Mouse (Mus musculus) cerebellum, postnatal 4 days (tissue): ENCODE measurements around the gene Ppp1r14b.
A peak's percentile ranks its signal among the peaks of the same experiment; 100 is the strongest.
"Not testable (repeated sequence)": the region's sequence is repeated elsewhere in the genome, so short reads cannot be mapped to it uniquely, and the experiment has no call there.

ENCODE experiments used
- DNase-seq, 2 experiments: peaks; one replicate each; pipeline ENCODE4 v3.0.0; 2022; ENCODE audit warnings: low spot score in 2 of 2, mixed read lengths in 1 of 2

Ppp1r14b gene

DNA sequence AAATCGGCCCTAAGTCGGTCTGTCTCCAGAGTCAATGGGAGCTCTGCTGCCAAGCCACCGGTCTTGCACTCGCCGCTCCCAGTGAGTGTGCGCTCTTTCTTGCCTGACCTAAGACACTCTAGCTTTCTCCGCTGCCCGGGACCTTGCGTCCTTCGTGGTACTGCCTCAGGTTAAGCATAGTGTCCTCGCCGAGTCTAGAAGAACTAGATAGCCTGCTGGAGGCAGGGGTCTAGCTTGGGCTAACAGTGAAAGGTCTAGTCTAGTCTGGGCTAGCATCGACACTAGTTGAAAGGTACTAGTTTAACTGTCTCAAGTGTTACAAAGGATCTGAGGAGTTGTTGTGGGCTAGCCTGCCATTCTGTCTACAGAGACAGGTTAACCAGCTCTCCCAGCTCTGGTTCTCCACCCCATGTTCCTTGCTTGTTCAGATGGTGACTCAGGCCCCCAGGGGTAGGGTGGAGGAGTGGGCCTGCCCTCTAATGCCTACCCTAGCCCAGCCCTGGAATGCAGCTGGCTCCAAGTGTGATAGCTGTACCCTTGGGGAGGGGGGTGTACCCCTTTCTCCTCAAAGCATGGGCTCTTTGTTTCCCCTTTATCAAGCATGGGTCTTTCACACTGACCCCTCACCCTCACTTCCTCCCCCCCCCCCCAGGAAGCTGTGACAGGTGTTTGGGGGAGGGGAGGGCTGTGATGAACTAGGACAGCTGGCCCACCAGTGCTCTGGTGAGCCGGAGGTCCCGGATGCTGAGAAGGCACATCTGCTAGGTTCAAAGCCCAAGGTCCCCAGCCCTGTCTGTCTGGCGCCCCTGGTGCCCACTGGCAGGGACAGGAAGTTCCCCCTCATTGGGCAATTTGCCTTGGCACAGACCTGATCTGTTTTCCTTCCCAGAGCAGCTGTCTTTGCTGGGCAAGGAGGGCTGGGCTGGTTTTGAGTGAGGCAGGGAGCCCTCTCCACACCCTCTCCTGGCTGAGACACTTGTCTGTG, 1.1 kb downstream of the Ppp1r14b start, which contains the start of gene Plcb3:
Gene Plcb3 (minus strand): TSS at position 934 of the 985 bp plus-strand sequence.
- peak in 1 of 2 experiments; percentile 83 for DNase-seq

- no peak for DNase-seq
These were observed 3.2 kb downstream of the Ppp1r14b start for GRCm38 (mm10) chr19:6977759-6978638.

DNA sequence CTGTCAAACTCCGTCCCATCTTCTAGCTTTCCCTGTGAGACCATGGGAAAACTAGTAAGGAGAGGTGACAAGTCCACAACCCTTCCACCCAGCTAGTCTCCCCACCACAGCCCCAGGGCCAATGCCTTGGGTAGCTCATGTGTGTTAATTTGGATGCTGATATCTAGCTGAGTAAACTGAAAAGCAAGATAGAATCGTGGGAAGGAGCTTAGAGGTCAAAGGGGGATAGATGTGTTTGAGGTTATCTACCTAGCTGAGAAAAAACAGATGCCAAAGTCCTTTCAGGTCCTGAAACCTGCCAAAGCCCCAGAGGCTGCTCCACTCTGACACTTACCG, 3.8 kb downstream of the Ppp1r14b start:
- DNase-seq: no peak

DNA sequence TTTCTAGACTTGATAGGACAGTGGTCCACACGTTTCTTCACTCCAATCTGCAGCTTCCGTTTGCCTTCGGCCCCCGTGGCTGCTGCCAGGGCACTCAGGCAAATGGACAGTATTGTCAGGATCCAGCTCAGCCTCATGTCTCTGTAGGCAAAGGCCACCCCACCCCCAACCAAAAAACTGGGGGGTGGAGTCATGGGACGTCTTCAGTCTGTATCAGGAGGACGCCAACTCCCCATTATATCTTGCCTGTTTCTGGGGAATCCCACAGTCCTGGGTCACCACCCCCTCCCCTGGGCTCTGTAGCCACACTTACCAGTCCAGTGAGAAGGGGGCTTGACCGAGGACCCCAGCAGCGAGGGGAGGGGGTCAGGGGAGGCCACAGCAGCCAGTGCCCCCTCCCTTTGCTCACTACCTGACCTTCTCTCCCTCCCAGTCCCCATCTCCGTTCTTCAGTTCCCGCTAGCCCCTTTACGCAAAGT, 4.3 kb downstream of the Ppp1r14b start:
- no peak for DNase-seq

DNA sequence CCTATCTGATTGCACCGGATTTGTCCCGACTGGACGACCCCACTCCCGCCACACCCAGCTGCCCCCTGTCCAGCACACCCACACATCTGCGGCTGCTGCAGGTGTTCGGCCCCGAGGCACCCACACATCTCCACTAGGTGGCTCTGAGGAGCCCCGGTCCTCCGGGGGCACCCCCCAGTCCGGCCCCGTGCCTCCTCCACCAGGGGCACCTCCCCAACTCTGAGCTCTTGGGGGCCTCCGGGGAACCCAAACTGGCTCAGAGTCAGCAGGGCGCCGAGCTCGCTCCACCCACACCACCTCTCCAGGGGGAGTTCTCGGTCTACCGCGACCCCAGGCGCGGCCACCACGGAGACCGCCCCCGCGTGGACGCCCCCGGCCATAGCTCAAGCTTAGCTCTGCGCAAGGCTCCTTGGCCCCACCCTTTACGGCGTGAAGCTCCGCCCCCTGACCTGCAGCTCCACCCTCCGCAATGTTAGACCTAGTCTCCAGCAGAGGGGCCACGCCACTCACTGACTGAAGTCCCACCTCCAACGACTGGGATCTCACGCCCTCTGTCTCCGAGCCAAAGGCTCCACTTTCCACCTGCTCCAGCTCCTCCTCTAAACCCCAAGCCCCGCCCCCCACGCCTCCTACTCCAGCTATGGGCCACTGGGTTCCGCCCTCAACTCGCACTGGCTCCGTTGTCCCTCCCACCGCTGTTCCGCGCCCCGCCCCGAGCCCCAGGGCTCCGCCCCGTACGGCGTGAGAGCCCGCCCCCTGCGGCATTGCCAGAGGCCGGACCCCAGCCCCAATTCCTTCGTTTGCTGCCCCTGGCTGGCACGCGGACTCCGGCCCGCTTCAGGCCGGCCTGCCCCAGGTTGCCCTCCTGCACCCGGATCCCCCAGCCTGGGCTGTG, 5.0 kb downstream of the Ppp1r14b start:
- DNase-seq: peak; percentile 99

DNA sequence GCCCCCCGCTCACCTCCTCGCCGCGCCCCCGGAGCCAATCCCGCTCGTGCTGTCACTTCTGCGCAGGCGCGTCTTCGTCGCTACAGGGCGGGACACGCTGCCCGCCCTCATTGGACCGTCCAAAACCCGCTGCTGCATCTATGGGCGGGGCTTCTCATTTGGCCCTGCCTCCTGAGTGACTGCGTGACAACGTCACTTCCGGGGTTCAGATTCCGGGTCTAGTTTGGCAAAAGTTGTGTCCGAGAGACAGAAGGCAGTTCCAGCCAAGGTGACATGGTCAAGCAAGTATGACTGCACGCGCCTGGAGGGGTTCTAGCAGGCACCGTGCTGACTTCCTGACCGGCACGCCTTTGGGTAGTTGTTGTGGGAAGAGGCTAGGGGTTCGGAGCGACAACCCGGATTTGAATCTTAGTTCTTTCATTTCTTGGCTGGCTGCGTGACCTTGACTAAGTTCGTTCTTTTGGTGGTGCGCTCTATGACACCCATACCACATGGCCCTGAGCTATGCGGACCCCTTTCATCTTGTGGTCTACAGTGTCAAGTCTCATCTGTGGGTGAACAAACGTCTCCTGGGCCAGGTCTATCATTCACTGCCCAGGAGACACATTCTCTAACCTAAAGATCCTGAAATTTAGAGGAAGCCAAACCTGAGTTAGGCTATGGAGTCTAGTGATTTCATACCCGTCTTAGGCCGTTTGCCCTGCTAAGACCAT, 5.8 kb downstream of the Ppp1r14b start, which contains the start of gene Fkbp2:
Gene Fkbp2 (minus strand): TSS at position 121 of the 713 bp plus-strand sequence.
- DNase-seq: peak; percentile 90 to 98

DNA sequence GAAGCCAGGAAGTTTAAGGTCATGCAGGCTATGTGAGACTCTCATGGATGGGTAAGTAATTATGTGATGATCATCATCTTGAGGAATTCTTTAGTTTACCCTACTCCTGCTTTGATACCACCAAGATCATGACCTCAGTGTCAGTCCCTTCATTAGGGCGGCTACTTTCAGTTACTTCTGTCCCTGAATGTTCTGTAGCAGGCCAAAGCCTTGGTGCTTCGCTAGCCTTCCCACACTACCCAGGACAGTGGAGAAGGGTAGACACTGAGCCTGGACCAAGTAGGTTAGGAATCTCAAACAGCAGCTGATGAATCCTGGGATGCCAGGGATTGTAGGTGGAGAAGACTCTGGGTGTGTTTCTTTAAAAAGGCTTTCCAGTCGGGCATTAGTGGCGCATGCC, 6.7 kb downstream of the Ppp1r14b start:
- no peak for DNase-seq

GRCm38 (mm10) chr19:6983621-6984020, 8.9 kb downstream of the Ppp1r14b start:
- no peak for DNase-seq

DNA sequence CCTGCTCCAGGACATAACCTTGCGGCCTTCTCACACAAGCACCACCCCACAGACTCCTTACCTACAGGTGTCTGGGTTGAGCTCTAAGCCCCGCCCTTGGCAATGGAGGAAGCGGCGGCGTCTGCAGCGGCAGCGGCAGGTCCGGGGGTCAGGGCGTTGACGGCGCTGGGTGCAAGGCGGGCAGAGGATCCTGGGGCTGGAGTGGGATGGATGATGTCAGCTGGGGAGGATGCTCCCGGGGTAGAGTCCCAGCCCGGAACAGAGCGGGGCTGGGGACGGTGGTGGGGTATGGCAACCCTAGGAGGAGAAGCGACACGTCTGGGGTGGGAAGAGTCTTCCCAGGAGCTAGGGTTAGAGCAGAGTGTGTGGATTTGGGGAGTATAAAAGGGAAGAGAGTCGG, 10.5 kb downstream of the Ppp1r14b start:
- DNase-seq: no peak

DNA sequence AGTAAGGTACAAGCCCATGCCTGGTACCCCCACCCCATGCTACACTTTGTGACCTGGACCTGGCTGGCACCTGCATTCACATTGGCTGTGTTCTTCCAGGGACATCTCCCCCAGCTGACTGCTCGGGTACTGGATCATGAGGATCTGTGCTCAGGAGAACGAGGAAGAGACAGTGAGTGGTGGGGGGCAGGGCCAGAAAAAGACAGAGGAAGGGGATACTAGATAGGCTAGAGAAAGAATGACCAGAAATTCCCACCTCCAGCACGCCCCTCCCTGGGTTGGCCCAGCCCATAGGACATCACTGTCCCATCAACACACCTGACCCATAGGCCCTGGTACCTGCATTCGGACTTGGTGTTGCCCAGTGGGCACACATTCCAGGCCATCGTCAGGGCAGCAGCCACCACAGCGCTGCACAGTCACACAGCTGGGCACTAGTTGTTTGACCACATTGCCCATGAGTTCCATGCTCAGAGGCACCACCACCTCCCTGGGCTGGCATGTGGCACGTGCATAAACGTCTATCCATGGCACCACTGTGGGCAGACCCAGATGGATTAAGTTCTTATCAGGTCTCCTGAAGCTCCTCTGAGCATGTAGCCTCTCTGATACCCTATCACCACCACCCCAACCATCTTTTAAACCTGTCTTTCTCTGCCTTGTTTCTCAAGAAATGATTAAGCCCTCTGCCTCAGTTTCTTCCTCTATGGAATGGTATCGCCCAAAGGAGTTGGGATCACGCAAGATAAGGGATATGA, 11.4 kb downstream of the Ppp1r14b start:
- no peak for DNase-seq

GRCm38 (mm10) chr19:6987061-6987903, 12.5 kb downstream of the Ppp1r14b start, which contains the start of gene Vegfb:
Gene Vegfb, minus strand, starts transcription at chr19:6987651.
- DNase-seq: peak in 1 of 2 experiments; percentile 57

DNA sequence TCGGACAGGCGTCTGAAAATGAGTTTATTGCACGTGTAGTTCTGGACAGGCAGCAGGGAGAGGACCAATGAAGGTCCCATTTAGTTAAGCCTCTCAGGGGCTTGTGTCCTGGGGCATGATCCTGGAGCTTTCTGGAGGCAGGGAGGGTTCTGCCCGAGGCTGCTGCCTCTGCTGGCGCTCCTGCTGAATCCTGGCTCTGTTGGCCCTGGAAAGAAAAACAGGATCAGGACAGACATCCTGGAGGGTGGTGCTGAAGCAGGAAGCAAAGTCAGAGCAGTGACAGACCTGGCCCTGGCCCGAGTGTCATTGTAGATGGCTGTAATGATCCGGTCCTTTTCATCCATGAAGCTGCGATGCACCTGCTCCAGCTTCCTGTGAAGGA, 13.1 kb downstream of the Ppp1r14b start:
- DNase-seq: no peak

GRCm38 (mm10) chr19:6989251-6989650, 14.5 kb downstream of the Ppp1r14b start:
- no peak for DNase-seq

- DNase-seq: no peak
These were observed 15.9 kb downstream of the Ppp1r14b start for GRCm38 (mm10) chr19:6990712-6991111.

DNA sequence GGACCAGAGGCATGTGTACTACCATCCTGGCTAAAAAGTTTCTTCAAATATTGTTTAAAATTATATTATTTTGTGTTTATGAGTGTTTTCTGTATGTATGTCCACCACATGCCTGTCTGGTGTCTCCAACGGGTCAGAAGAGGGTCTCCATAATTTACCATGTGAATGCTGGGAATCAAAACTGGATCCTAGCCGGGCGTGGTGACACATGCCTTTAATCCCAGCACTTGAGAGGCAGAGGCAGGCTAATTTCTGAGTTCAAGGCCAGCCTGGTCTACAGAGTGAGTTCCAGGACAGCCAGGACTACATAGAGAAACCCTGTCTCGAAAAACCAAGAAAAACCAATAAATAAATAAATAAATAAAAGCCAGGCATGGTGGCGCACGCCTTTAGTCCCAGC, 16.4 kb downstream of the Ppp1r14b start:
- not testable (repeated sequence) for DNase-seq

GRCm38 (mm10) chr19:6992011-6992858, 17.5 kb downstream of the Ppp1r14b start, which contains the start of gene Dnajc4:
Gene Dnajc4, minus strand, starts transcription at chr19:6992572.
- DNase-seq: peak; percentile 89 to 93

DNA sequence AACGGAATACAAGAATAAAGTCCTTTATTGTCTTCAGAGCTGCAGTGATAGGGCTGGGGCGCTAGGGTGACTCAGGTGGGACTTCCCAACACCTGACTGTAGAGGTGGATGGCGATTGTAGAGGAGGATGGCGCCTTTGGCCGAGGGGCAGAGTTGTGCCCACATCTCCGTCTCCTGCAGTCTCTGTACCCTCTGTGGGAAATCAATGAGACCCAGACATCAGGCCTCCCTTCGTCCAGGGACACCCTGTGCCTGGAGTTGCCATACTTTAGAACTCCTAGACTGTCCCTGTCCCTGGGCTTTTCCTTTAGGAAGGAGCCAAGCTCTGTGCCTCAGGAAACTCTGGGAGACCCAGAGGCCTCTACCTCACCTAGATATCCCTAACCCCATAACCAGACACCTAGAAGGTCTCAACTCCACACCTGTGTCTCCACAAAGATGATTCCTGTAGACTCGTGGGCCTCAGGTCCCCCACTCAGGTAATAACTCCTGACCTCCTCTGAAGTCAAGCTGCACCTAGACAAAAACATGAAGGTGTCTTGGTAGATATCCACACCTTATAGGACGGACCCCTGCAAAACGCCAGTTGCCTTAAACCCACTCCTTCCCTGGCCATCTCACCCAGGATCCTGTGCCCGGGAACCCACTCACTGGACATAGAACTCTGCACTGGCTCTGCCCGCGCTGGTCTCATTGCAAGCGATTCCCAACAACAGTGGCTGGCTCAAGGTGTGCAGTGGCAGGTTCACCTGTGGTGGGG, 18.4 kb downstream of the Ppp1r14b start:
- no peak for DNase-seq
